Mouse (Mus musculus) cerebellum, adult 9-10 months (tissue): ENCODE measurements around the gene Sult1a1.

Experiments used
- DNase-seq: peaks from one replicate; pipeline ENCODE4 v3.0.0; 2022

The Sult1a1 gene

GRCm38 (mm10) chr7:126676207-126676606, at the start of gene Sult1a1:
Gene Sult1a1 (minus strand): TSS chr7:126676432.
- DNase-seq = no peak

DNA sequence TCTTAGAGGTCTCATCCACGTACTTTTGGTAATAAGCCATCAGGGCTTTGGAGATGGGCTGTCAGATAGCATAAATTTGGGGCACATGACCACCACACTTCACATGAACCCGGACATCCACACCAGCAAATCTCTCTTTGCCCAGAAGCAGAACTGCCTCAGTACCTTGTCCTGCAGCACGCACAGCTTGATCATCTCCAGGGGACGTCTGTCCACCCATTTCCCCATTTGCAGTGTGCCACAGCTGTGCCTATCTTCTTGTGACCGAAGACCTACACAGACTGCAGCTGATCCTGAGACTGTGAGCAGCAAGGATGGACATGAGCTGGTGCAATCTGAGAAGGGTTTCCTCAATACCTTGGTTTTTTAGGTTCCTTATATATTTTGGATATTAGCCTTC, 49.4 kb upstream of the Sult1a1 start:
- no peak for DNase-seq

GRCm38 (mm10) chr7:126725077-126725476, 48.8 kb upstream of the Sult1a1 start:
- no peak for DNase-seq

GRCm38 (mm10) chr7:126721635-126722034, 45.4 kb upstream of the Sult1a1 start:
- no peak for DNase-seq

DNA sequence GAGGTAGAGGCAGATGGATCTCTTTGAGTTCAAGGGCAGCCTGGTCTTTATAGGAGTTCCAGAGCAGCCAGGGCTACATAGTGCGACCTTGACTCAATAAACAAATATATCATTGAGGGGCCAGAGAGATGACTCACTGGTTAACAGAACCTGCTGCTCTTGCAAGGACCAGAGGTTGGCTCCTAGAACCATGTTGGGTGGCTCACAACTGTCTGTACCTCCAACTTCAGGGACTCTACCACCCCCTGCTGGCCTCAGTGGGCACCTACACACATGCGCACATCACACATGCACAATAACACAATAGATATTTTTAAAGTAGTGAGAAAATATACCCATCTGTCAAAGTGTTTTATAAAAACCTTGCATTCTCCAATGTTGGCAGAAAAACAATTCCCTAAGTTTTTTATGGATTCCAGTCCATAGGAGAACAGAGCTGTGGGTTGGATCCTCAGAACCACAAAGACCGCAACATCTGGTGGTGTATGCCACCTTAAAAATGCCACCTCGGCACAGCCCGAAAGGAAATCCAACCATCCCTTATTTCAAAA, 42.6 kb upstream of the Sult1a1 start:
- DNase-seq = no peak

GRCm38 (mm10) chr7:126717566-126717965, 41.3 kb upstream of the Sult1a1 start:
- DNase-seq = no peak

GRCm38 (mm10) chr7:126715679-126716078, 39.4 kb upstream of the Sult1a1 start:
- no peak for DNase-seq

GRCm38 (mm10) chr7:126711910-126712309, 35.7 kb upstream of the Sult1a1 start:
- DNase-seq = no peak

DNA sequence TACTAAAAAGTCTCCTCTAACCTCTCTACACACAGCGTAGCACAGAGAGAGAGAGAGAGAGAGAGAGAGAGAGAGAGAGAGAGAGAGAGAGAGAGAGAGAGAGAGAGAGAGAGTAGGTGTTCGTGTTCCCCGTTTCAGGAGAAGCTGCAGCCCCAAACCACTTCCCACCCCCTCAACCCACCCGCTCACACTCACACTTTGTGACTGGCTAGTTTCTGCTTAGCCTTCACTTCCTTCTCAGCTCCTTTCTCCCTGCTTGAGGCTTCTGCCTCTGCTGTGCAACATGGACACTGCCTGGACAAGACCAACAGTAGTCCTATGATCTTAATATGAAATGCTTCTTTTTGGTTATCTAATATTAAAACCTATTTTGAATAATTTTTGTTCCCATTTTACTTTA, 34.0 kb upstream of the Sult1a1 start:
- no peak for DNase-seq

GRCm38 (mm10) chr7:126708175-126708952, 32.1 kb upstream of the Sult1a1 start:
- DNase-seq = no peak

- DNase-seq = no peak
Observed at GRCm38 (mm10) chr7:126707442-126708174, 31.4 kb upstream of the Sult1a1 start, which contains the start of gene Coro1a. Gene Coro1a (minus strand): TSS chr7:126707787.

- peak; percentile 89 for DNase-seq
Observed at GRCm38 (mm10) chr7:126704121-126704980, 28.1 kb upstream of the Sult1a1 start.

GRCm38 (mm10) chr7:126703757-126704077, 27.5 kb upstream of the Sult1a1 start:
- DNase-seq = no peak

GRCm38 (mm10) chr7:126702861-126703756, 26.9 kb upstream of the Sult1a1 start:
- peak; percentile 73 for DNase-seq

GRCm38 (mm10) chr7:126702358-126702757, 26.1 kb upstream of the Sult1a1 start:
- no peak for DNase-seq

- DNase-seq = peak; percentile 53
Observed at GRCm38 (mm10) chr7:126701559-126702357, 25.5 kb upstream of the Sult1a1 start.

- peak; percentile 94 for DNase-seq
Observed at GRCm38 (mm10) chr7:126701070-126701469, 24.8 kb upstream of the Sult1a1 start.

- peak; percentile 63 for DNase-seq
Observed at GRCm38 (mm10) chr7:126700063-126701015, 24.1 kb upstream of the Sult1a1 start.

- DNase-seq = no peak
Observed at GRCm38 (mm10) chr7:126697838-126698237, 21.6 kb upstream of the Sult1a1 start.

DNA sequence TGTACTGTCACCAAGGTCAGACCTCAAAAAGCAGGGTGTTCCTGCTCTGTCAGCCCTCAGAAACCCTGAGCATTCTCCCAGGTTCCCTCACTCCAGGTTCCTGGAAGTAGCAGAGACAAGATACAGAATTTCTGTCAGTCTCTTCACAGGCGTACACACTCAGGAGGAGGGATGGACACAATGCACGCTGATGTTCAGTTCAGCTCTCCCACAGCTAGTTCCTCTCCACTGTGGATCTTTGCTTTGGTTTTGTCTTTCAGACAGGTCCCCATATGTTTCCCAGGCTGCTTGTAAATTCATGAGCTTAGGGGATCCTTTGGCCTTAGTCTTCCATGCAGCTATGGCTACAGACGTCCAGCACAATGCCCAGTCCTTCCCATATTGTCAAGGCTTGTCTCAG, 20.7 kb upstream of the Sult1a1 start:
- DNase-seq = peak; percentile 20
